ENCODE assay signal across 14 mouse cellular contexts in genomic region chr7:103712024-103712423, GRCm38 (mm10). TPM values are rescaled to one million over a fixed set of nuclear protein-coding genes. Genes with fewer than 3 reads are reported as not detected.
A peak's percentile ranks its signal among the peaks of the same experiment; 100 is the strongest.
DNase-seq lines count a peak whose midpoint lies in the region; ATAC-seq and TF ChIP-seq lines count a peak whose summit lies in the region.
"Had no signal": no experiment of that assay in that cellular context is flagged by ENCODE, and none has a peak within 500 bp of the region (broad histone marks: within the 10 kb centered on the region; RNA-seq: fewer than 3 reads in every experiment).

No protein-coding gene starts in this region.

- no peak overlapping the region for H3K4me3 ChIP-seq in forebrain, postnatal 0 days (ENCODE audit: low read depth, low read length)
- no peak overlapping the region for H3K4me3 ChIP-seq in forebrain, embryonic 13.5 days
- no peak overlapping the region for H3K4me3 ChIP-seq in thymus, adult 2 months (ENCODE audit: control insufficient read depth, insufficient read depth, low read length)
- H3K4me3 ChIP-seq in liver, embryonic 11.5 days (ENCODE audit: low read depth, low read length): no peak overlapping the region
- H3K4me3 ChIP-seq: erythroblast, embryonic 14.5 days; limb, embryonic 12.5 days; midbrain, embryonic 12.5 days had no signal

- DNase-seq in forebrain, postnatal 0 days: no peak
- DNase-seq in thymus, postnatal 14 days: peak; percentile 14
- no peak for DNase-seq in thymus, adult 2 months
- DNase-seq in liver, embryonic 11.5 days (ENCODE audit: low spot score): no peak
- DNase-seq in yolk sac, embryonic 10.5 days (ENCODE audit: low spot score): peak; percentile 13
- no peak for DNase-seq in right cerebral cortex, postnatal 4 days

- H3K27me3 ChIP-seq in forebrain, postnatal 0 days (ENCODE audit: insufficient read depth, low read length): no peaks in the 10 kb centered on the region
- H3K27me3 ChIP-seq in forebrain, embryonic 13.5 days: no peaks in the 10 kb centered on the region
- H3K27me3 ChIP-seq in thymus, adult 2 months (ENCODE audit: control insufficient read depth, insufficient read depth, low read length): no peaks in the 10 kb centered on the region
- H3K27me3 ChIP-seq in liver, embryonic 11.5 days (replicated peaks; ENCODE audit: control insufficient read depth, insufficient read depth, low read length): no peaks in the 10 kb centered on the region
- H3K27me3 ChIP-seq: limb, embryonic 12.5 days; midbrain, embryonic 12.5 days had no signal

- 0 out of 2 replicates have a peak, but pooled peaks have one; percentile 13 for TF ChIP-seq CTCF in forebrain, postnatal 0 days (IDR thresholded peaks at IDR 0.05; ENCODE audit: low read depth)
- TF ChIP-seq CTCF in thymus, adult 2 months (IDR thresholded peaks at IDR 0.05; ENCODE audit: borderline replicate concordance, control insufficient read depth, extremely low read depth, insufficient read depth, low read length, poor library complexity): no peak

- no peaks in the 10 kb centered on the region for H3K9me3 ChIP-seq in forebrain, postnatal 0 days (ENCODE audit: low read length)
- H3K9me3 ChIP-seq in forebrain, embryonic 13.5 days (replicated peaks): no peaks in the 10 kb centered on the region
- H3K9me3 ChIP-seq in liver, embryonic 11.5 days (ENCODE audit: control insufficient read depth, low read length): no peaks in the 10 kb centered on the region
- H3K9me3 ChIP-seq: limb, embryonic 12.5 days; midbrain, embryonic 12.5 days had no signal

- WGBS in forebrain, postnatal 0 days: 30% methylated on average over 2 of the region's 2 CpGs
- 38% methylated on average over 2 of the region's 2 CpGs for WGBS in forebrain, embryonic 13.5 days
- 45% methylated on average over 2 of the region's 2 CpGs for WGBS in thymus, adult 2 months
- 28% methylated on average over 2 of the region's 2 CpGs for WGBS in liver, embryonic 11.5 days

- H3K4me1 ChIP-seq in forebrain, postnatal 0 days (ENCODE audit: insufficient read depth): no peaks in the 10 kb centered on the region
- H3K4me1 ChIP-seq in forebrain, embryonic 13.5 days: no peaks in the 10 kb centered on the region
- H3K4me1 ChIP-seq in thymus, adult 2 months (replicated peaks; ENCODE audit: control insufficient read depth, insufficient read depth, low read length): no peaks in the 10 kb centered on the region
- no peaks in the 10 kb centered on the region for H3K4me1 ChIP-seq in liver, embryonic 11.5 days (replicated peaks; ENCODE audit: control insufficient read depth, insufficient read depth, low read length)
- H3K4me1 ChIP-seq: limb, embryonic 12.5 days; midbrain, embryonic 12.5 days had no signal

- H3K27ac ChIP-seq in forebrain, postnatal 0 days (ENCODE audit: low read depth, low read length): no peak overlapping the region
- no peak overlapping the region for H3K27ac ChIP-seq in forebrain, embryonic 13.5 days
- H3K27ac ChIP-seq in thymus, adult 2 months (ENCODE audit: control insufficient read depth, insufficient read depth, low read length): no peak overlapping the region
- H3K27ac ChIP-seq in liver, embryonic 11.5 days (ENCODE audit: low read depth, low read length): no peak overlapping the region
- H3K27ac ChIP-seq: limb, embryonic 12.5 days; midbrain, embryonic 12.5 days had no signal

- no peak overlapping the region for H3K4me2 ChIP-seq in forebrain, postnatal 0 days (ENCODE audit: low read depth)
- H3K4me2 ChIP-seq in forebrain, embryonic 13.5 days: no peak overlapping the region
- H3K4me2 ChIP-seq in liver, embryonic 11.5 days: no peak overlapping the region
- H3K4me2 ChIP-seq: limb, embryonic 12.5 days; midbrain, embryonic 12.5 days had no signal

- no peak for TF ChIP-seq POLR2A in thymus, adult 2 months (IDR thresholded peaks at IDR 0.05; ENCODE audit: control insufficient read depth, extremely low read depth, insufficient read depth, low read length, poor library complexity)

- ATAC-seq in forebrain, postnatal 0 days: no peak
- no peak for ATAC-seq in forebrain, embryonic 13.5 days
- peak; percentile 63 for ATAC-seq in liver, embryonic 11.5 days (replicated peaks; ENCODE audit: low FRiP score)
- ATAC-seq in frontal cortex, adult (ENCODE audit: low TSS enrichment): no peak

- no peak overlapping the region for H3K9ac ChIP-seq in forebrain, postnatal 0 days
- no peak overlapping the region for H3K9ac ChIP-seq in forebrain, embryonic 13.5 days
- no peak overlapping the region for H3K9ac ChIP-seq in liver, embryonic 11.5 days (ENCODE audit: low read depth, low read length)
- H3K9ac ChIP-seq: limb, embryonic 12.5 days; midbrain, embryonic 12.5 days had no signal

- no peaks in the 10 kb centered on the region for H3K36me3 ChIP-seq in forebrain, postnatal 0 days (ENCODE audit: insufficient read depth)
- no peaks in the 10 kb centered on the region for H3K36me3 ChIP-seq in forebrain, embryonic 13.5 days (ENCODE audit: poor library complexity, severe bottlenecking)
- no peaks in the 10 kb centered on the region for H3K36me3 ChIP-seq in thymus, adult 2 months (ENCODE audit: control insufficient read depth, insufficient read depth, low read length)
- H3K36me3 ChIP-seq in liver, embryonic 11.5 days (ENCODE audit: control insufficient read depth, insufficient read depth, low read length): no peaks in the 10 kb centered on the region
- H3K36me3 ChIP-seq: limb, embryonic 12.5 days; midbrain, embryonic 12.5 days had no signal

RNA-seq across cellular contexts. Expression of gene Olfr243, which starts 2.4 kb away (rescaled TPM):
- total RNA-seq in forebrain, postnatal 0 days (2014; rRNA removed): not detected in 2 replicates
- polyA plus RNA-seq in forebrain, postnatal 0 days (2015; fragmentation: Nextera tagmentation; extraction: Ambion mirVana): not detected in 2 replicates
- polyA plus RNA-seq in forebrain, embryonic 13.5 days (2015; fragmentation: Nextera tagmentation; extraction: Ambion mirVana): not detected in 2 replicates
- polyA plus RNA-seq in thymus, adult 2 months (2012; rRNA removed): not detected in 2 replicates
- not detected in 2 replicates for polyA plus RNA-seq in liver, embryonic 11.5 days (2014; fragmentation: Nextera tagmentation; extraction: Ambion mirVana)
- total RNA-seq: heart, adult 18-20 months had no signal
- polyA plus RNA-seq: C2C12; erythroblast, embryonic 14.5 days; hindbrain, embryonic 11.5 days; limb, embryonic 12.5 days; midbrain, embryonic 12.5 days had no signal

RNA-seq across cellular contexts. Expression of gene Olfr628, which starts 18.1 kb away (rescaled TPM):
- not detected in 2 replicates for total RNA-seq in forebrain, postnatal 0 days (2014; rRNA removed)
- polyA plus RNA-seq in forebrain, postnatal 0 days (2015; fragmentation: Nextera tagmentation; extraction: Ambion mirVana): not detected in 2 replicates
- not detected in 2 replicates for polyA plus RNA-seq in forebrain, embryonic 13.5 days (2015; fragmentation: Nextera tagmentation; extraction: Ambion mirVana)
- polyA plus RNA-seq in thymus, adult 2 months (2012; rRNA removed): not detected in 2 replicates
- polyA plus RNA-seq in liver, embryonic 11.5 days (2014; fragmentation: Nextera tagmentation; extraction: Ambion mirVana): not detected in 2 replicates
- total RNA-seq: heart, adult 18-20 months had no signal
- polyA plus RNA-seq: C2C12; erythroblast, embryonic 14.5 days; hindbrain, embryonic 11.5 days; limb, embryonic 12.5 days; midbrain, embryonic 12.5 days had no signal

RNA-seq across cellular contexts. Expression of gene Olfr625-ps1, which starts 29.5 kb away (rescaled TPM):
- total RNA-seq in forebrain, postnatal 0 days (2014; rRNA removed): not detected in 2 replicates
- polyA plus RNA-seq in forebrain, postnatal 0 days (2015; fragmentation: Nextera tagmentation; extraction: Ambion mirVana): not detected in 2 replicates
- not detected in 2 replicates for polyA plus RNA-seq in forebrain, embryonic 13.5 days (2015; fragmentation: Nextera tagmentation; extraction: Ambion mirVana)
- not detected in 2 replicates for polyA plus RNA-seq in thymus, adult 2 months (2012; rRNA removed)
- polyA plus RNA-seq in liver, embryonic 11.5 days (2014; fragmentation: Nextera tagmentation; extraction: Ambion mirVana): not detected in 2 replicates
- total RNA-seq: heart, adult 18-20 months had no signal
- polyA plus RNA-seq: C2C12; erythroblast, embryonic 14.5 days; hindbrain, embryonic 11.5 days; limb, embryonic 12.5 days; midbrain, embryonic 12.5 days had no signal

RNA-seq across cellular contexts. Expression of gene Olfr629, which starts 32.7 kb away (rescaled TPM):
- total RNA-seq in forebrain, postnatal 0 days (2014; rRNA removed): not detected in 2 replicates
- not detected in 2 replicates for polyA plus RNA-seq in forebrain, postnatal 0 days (2015; fragmentation: Nextera tagmentation; extraction: Ambion mirVana)
- not detected in 2 replicates for polyA plus RNA-seq in forebrain, embryonic 13.5 days (2015; fragmentation: Nextera tagmentation; extraction: Ambion mirVana)
- not detected in 2 replicates for polyA plus RNA-seq in thymus, adult 2 months (2012; rRNA removed)
- polyA plus RNA-seq in liver, embryonic 11.5 days (2014; fragmentation: Nextera tagmentation; extraction: Ambion mirVana): not detected in 2 replicates
- total RNA-seq: heart, adult 18-20 months had no signal
- polyA plus RNA-seq: C2C12; erythroblast, embryonic 14.5 days; hindbrain, embryonic 11.5 days; limb, embryonic 12.5 days; midbrain, embryonic 12.5 days had no signal

RNA-seq across cellular contexts. Expression of gene Olfr624, which starts 41.0 kb away (rescaled TPM):
- not detected in 2 replicates for total RNA-seq in forebrain, postnatal 0 days (2014; rRNA removed)
- not detected in 2 replicates for polyA plus RNA-seq in forebrain, postnatal 0 days (2015; fragmentation: Nextera tagmentation; extraction: Ambion mirVana)
- 0.03 TPM in 1 of 2 replicates, not detected in the other for polyA plus RNA-seq in forebrain, embryonic 13.5 days (2015; fragmentation: Nextera tagmentation; extraction: Ambion mirVana)
- polyA plus RNA-seq in thymus, adult 2 months (2012; rRNA removed): 0.03 TPM in 1 of 2 replicates, not detected in the other
- 0.04 TPM in 1 of 2 replicates, not detected in the other for polyA plus RNA-seq in liver, embryonic 11.5 days (2014; fragmentation: Nextera tagmentation; extraction: Ambion mirVana)
- total RNA-seq: heart, adult 18-20 months had no signal
- polyA plus RNA-seq: erythroblast, embryonic 14.5 days; midbrain, embryonic 12.5 days had no signal

Comparison
In these comparisons a context has a peak if more than half of its experiments do, and no peak if none do; other contexts are left out.
1. DNase-seq: peak in thymus, postnatal 14 days (single experiment) and yolk sac, embryonic 10.5 days (single experiment); none in forebrain, postnatal 0 days (single experiment), thymus, adult 2 months (single experiment), liver, embryonic 11.5 days (single experiment) and right cerebral cortex, postnatal 4 days (single experiment).